Mouse (Mus musculus) thymus, postnatal 4 days (tissue): ENCODE measurements around the gene Ccl24.
"Not testable (repeated sequence)": the region's sequence is repeated elsewhere in the genome, so short reads cannot be mapped to it uniquely, and the experiment has no call there.

Experiments used
- DNase-seq: peaks from one replicate; pipeline ENCODE4 v3.0.0; 2021

Ccl24 gene

DNA sequence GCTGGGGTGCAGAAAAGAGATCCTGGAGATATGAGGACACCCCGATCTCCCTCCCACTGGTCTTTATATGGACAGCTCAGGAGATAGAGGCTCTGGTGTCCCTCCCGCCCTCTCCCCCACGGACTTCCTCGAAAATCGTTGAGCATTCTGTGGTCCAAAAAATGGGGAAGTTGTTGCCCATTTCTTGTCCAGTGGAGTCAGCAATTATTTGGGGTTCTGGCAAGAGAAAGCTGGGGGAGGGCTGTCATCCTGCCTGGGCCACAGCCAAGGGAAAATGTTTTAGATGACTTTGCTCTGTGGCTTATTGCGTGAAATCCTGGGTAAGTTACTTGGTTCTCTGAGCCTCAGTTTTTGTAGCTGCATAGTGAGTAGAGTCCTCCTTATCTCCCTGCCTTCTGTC is at the start of gene Ccl24:
Gene Ccl24, minus strand, starts transcription at position 44 of the 400 bp plus-strand sequence.
- no peak for DNase-seq

DNA sequence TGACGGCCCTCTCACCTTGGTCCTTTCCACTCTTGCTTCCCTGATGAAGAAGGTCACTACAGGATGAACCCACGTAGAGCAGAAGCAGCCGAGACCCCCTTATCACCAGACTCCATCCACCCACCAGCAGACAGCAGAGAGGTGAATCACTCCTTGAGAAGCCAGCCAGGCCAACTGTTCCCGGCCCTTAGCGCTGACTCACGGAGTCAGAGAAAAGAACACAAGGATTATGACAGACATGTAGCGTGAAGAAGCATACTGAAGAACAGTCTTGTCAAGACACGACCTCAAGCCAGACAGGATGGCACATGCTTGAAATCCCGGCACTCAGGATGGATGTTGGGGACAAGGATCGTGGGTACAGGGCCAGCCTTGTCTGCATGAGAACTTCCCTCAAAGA is 48.9 kb upstream of the Ccl24 start:
- DNase-seq = no peak

DNA sequence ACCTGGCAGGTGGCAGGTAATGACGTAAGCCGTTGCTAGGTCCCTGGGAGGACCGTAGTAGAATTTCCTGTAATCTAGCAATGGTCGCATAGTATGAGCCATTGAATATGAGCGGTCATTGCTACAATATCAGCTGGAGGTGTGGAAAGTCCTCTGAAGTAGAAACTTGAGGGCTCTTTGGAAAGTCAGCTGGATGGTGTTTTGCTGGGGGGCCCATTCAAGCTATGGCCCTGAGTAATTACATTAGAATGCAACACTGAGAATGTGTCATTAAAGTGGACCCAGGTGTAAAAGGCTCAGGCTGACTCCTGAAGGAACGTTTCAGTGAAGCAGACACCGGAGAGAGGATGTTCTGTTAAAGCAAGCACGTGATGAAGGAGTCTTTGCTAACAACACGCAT is 47.7 kb upstream of the Ccl24 start:
- no peak for DNase-seq

DNA sequence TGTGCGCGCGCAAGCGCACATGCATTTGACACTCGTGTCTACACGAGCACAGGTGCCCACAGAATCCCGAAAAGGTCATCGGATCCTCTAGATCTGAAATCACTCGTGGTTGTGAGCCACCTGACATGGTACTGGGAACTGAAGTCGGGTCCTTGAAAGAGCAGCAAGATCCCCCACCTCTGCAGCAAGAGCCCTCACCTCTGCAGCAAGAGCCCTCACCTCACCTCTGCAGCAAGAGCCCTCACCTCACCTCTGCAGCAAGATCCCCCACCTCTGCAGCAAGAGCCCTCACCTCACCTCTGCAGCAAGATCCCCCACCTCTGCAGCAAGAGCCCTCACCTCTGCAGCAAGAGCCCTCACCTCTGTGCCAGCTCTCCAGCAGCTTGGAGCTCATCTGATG is 46.9 kb upstream of the Ccl24 start:
- not testable (repeated sequence) for DNase-seq

DNA sequence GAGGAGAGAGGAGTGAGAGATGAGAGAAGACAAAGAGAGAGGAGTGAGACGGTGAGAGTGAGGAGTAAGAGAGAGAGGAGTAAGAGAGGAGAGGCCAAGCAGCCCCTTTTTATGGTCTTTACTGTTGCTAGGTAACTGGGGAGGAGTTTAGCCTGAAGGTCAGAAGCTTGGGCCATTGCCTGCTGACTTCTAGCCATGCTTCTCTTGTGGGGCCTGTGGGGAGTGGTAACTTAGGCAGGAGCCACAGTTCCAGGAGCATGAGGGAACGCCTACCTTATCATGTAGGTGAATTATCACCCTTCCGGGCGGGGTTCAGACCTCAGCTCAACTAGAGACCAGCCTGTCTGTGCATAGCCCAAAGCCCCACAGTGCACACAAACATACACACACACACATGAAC is 36.9 kb upstream of the Ccl24 start:
- no peak for DNase-seq

DNA sequence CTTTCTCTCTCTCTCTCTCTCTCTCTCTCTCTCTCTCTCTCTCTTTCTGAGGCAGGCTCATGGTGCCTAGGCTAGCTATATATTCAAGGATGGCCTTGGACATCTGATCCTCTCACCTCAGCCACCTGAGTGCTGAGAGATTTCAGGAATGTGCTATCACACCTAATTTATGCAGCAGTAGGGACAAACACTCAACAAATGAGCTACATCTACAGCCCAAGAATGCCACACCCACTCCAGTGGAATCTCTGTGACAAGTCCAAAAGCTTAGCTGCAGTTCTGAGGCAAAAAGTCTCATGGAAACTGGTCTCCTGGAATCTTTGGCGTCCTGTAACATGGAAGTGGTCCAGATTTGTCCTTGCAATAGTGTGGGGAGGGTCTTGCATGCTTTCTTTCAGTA is 34.7 kb upstream of the Ccl24 start:
- DNase-seq = no peak

DNA sequence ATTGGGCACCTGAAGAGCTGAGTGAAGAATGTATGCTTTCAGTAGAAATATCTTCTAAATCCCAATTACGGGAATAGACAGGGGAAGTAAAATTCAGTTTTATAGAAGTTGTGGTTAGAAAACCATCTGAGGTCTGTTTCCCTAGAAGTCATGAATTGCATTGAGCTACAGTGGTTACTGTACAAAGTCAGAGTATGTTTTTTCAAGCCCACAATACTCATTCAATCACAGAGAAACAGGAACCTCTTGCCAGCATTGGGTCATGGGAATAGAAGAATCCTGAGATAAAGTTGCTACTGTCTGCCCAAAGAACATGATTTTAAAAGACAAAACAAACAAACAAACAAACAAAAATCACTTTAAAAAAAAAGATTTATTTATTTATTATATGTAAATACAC is 33.9 kb upstream of the Ccl24 start:
- DNase-seq = not testable (repeated sequence)

DNA sequence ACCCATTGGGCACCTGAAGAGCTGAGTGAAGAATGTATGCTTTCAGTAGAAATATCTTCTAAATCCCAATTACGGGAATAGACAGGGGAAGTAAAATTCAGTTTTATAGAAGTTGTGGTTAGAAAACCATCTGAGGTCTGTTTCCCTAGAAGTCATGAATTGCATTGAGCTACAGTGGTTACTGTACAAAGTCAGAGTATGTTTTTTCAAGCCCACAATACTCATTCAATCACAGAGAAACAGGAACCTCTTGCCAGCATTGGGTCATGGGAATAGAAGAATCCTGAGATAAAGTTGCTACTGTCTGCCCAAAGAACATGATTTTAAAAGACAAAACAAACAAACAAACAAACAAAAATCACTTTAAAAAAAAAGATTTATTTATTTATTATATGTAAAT is 31.8 kb upstream of the Ccl24 start:
- not testable (repeated sequence) for DNase-seq

DNA sequence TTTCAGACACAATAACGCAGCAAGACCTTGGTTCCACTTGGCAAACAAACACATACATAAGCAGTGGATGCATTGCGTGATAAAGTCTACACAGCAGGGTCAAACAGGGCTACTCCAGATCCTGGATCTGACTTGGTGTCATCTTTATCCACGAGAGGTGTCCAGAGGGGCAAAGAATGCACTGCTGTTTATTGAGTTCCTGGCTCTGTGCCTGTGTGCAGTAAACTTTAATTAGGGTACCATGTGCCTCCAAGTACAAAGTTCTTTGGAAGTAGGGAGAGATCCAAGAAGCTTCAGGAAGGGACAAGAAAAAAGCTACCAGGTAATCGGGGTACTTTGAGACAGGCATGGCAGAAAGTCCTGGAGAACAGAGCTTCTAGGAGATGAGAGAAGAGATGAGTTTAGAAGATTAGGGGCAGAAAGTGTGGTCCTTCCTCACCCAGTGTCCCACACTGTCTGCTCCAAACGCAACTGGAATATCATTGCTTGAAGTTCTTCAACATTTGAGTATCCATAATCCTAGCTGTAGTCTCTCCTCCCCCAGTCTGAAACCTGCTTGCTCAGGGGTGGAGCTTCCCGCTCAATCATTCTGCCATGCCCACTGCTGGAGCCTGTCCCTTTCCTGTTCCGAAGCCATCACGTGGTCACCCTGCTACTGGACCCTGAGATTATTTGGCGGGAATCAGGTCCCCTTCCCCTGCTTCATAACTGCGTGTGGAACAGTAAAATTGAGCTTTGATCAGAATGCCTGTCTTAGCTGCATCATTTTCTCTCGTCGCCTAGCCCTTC is 17.3 kb upstream of the Ccl24 start:
- DNase-seq = no peak

DNA sequence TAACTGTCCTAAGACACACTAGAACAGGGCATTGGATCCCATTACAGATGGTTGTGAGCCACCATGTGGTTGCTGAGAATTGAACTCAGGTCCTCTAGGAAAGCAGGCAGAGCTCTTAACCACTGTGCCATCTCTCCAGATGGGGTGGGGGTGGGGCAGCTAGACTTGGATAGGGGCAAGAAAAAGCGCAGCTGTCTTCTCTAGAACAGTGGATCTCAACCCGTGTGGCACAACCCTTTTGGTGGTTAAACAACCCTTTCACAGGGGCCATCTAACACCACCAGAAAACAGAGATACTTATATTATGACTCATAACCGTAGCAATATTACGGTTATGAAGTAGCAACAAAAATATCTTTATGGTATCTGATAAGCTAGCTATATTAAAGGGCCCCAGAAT is 14.9 kb upstream of the Ccl24 start:
- no peak for DNase-seq

DNA sequence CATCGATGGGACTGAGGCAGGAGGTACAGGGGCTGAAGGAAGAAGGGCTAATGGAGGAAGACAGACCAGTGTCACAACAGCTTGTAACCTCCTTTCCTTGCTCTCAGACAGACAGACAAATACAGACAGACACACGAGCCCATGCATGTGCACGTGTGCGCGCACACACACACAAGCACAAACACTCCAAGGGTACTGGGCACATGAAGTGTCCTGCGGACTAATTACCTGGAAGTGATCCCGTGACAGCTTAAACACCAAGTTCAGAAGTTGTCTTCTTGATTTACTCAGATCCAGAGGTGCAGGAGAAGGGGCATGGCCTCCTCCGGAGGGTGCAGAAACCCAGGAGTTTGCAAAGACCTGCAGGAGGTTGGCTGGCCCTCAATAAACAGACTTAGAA is 12.8 kb upstream of the Ccl24 start:
- no peak for DNase-seq

DNA sequence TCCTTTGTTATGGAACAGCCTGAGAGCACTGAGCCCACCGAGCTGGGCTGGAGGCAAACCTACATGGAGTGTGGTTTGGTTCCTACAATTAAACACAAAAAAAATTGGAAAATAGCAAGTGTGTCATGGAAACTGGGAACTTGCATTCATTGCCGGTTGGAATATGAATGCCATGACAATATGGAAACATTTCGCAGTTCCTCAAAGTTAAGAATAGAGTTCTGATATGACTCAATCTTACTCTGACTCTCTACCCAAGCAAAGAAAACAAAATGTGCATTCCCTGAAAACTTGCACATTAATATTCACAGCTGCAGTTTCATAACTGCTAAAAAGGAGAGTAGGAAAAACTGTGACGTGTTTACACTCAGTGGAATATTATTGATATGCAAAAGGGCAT is 9.5 kb upstream of the Ccl24 start:
- no peak for DNase-seq

DNA sequence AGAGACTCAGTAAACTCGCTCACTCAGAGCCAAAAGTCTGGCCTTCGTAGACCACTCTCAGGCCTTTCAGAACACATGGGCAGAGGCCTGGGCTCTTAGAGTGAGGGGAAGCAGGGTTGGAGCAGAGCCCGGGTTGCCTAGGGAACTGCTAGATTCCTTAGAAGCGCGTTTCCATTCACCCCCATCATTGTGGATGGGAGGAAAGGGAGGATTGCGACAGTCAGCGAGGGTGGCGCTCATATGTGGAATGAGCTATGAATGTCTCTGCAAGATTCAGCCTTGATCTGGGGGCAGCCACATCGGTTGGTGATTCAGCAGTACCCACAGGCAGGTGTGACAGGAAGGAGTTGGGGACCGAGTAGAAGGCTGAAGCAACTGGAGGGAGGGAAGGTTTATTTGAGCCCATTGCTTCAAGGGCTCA is 6.5 kb upstream of the Ccl24 start:
- no peak for DNase-seq

DNA sequence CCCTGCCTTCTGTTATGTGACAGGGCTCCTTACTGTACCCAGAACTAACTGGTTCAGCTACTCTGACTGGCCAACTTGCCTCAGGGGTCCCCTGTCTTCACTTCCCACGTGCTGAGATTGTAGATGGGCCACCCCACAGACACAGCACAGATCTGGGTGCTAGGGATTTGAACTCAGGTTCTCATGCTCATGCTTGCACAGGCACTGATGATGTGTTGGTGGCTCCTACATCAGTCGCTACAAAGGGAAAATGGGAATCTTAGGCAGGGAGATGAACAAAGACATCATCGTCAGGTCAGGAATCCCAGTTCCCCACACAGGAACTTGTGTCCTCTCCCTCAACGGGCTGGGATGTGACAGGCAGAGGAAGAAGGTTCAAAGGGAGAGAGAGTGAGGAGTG is 3.2 kb upstream of the Ccl24 start:
- no peak for DNase-seq

DNA sequence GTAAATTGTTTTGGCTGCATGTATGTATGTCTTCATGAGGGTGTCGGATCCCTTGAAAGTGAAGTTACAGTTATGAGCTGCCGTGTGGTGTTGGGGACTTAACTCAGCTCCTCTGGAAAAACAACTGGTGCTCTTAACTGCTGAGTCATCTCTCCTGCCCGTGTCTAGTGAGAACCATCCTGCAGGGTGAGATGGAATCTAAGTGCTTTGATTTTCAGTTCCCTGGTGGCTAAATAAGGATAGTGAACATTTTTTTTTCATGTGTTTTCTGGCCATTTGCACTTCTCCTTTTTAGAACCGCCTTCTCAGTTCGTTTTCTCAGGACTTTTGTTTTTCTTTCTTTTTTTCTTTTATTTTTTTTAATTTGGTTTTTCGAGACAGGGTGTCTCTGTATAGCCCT is 4.2 kb downstream of the Ccl24 start:
- DNase-seq = no peak

DNA sequence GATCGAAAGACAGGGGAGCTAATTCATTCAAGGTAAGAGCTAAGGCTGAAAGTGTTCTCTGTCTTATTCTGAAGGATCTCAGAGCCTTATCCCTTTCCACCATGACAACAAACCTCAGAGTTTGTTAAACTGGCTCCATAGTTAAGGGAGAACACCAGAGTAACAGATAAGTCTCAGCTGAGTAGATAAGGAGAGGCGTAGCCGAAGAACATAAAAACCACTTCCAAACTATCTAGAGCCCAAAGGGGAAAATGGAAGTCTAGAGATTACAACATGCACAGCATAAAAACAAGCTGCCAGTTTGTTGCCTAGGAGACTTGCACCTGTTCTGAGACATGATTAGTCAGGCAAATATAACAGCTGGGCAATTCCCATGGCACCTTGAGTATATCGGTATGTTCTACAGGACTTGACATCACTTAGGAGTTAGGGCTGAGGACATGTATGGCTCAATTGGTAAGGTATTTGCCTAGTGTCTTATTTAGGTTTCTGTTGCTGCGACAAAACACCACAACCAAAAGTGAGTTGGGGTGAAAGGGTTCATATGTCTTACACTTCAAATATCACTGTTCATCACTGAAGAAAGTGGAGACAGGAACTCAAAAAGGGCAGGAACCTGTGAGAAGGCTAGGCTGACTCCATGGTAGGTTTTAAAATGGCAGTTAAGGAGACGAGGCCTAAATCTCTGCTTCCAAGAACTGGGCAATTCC is 5.1 kb downstream of the Ccl24 start:
- no peak for DNase-seq

DNA sequence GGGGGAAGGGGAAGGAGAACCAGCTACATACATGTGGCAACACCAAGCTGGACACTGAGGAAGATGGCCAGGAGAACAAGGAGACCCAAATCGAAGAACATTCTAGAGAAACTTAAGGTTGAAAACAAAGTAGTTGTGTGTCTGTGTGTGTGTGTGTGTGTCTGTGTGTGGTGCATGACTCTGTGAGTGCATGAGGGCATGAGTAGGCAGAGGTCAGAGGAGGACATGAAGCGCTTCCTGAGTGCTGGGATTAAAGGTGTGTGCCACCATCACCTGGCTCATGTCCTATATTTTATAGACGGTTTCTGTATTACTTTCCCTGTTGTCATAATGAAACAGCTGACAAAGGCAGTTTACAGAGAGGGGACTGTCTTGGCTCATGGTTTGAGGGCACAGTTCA is 9.4 kb downstream of the Ccl24 start, which contains the start of gene Ccl26:
Gene Ccl26, minus strand, starts transcription at position 101 of the 400 bp plus-strand sequence.
- no peak for DNase-seq

DNA sequence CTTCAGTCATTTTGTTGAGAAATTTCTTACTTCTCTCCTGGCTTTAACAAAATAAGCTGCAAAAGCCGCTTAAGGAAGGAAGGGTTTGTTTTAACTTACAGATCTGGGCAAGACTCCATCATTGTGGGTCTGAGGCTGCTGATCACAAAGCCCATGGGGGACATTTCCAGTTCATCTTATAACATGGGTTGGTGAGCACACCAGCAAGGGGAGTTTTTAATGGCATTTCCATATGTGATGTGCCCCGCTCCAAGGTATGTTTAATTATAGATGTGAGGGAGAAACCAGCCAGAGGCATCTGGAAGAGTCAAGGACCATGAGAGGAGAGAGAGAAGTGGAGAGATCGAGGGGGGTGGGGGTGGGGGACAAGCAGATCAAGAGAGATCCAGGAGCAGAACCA is 15.2 kb downstream of the Ccl24 start:
- DNase-seq = no peak

DNA sequence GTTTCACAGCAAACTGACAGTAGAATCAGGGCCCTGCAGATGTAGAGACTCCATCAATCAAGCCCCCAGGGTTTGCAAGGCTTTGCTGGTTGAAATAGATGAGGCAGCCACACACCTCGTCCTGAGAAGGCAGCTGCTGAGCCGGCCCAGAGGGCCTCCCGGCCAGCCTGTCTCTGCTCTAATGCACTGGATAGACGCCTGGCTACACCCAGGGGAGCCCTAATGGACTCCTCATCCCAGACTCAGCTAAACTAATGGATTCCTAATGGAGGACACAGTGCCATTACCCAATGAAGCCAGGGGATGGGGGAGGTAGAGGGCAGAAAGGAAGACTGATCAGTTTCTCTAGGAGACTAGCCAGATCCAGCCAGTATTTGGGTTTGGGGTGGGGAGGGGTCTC is 15.8 kb downstream of the Ccl24 start:
- DNase-seq = no peak

DNA sequence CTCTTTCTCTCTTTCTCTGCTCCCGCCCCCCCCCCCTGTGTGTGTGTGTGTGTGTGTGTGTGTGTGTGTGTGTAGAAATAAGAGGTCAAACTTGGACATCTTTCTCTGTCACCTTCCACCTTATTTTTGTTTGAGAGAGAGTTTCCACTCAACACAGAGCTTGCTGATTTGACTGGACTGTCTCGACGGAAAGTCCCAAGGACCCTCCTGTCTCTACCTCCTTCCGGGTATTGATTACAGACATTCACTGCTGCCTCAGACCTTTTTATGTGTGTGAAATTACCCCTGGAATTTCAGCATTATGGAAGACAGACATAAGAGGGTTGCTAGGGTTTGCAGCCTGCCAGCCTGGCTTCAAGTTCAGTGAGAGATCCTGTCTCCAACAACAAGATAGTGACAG is 16.6 kb downstream of the Ccl24 start:
- no peak for DNase-seq

DNA sequence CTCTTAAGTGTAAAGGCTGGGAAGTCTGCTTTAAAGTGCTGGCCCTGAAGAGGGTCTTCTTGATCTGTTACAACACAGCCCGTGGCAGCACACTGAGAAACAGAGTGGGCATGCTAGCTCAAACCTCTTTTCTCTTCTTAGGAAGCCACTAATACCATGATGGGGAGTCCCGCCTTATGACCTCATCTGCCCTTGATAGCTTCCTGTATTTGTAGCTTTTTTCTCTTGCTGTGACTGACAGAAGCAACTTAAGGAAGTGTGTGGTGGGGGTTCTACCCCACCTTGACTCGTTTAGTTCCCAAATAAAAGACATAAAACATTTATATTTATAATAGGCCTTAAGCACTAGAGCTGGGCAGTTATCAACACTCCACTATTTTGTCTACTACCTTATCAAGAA is 21.3 kb downstream of the Ccl24 start:
- DNase-seq = no peak

DNA sequence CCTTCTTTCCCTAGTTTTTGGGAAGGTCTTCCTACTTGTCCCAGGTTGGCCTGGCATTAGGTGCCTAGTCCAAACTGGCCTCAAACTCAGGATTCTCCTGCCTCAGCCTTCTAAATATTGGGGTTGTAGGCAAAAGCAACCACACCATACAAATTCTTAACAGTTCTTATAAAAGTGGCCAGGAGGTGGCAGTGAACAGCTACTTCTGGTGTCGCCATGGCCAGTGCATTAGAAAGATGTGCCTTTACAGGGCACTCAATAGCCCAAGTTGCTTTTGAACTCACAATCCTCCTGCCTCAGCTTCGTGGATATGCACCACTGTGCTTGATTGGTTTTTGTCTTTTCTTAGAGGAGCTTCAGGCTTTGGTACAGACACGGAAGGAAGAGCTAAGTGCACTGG is 21.9 kb downstream of the Ccl24 start:
- DNase-seq = no peak

DNA sequence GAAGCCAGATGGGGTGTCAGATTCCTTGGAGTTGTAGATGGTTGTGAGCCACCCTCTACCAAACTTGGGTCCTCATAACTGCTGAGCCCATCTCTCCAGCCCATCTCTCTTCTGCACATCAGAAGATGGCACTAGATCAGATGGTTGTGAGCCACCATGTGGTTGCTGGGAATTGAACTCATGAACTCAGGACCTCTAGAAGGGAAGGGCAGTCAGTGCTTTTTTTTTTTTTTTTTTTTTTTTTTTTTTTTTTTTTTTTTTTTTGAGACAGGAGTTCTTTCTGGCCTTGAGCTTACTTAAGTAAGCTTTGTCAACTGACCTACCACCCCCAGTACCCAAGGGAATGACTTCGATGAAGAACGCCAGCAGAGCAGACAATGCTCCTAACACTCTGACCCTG is 24.9 kb downstream of the Ccl24 start:
- no peak for DNase-seq
